In genomic region chr14:73001814-73002213, GRCm38 (mm10) we compare ENCODE assay signal across 21 mouse cellular contexts. TPM values are rescaled to one million over a fixed set of nuclear protein-coding genes. Genes with fewer than 3 reads are reported as not detected.
DNase-seq lines count a peak whose midpoint lies in the region; ATAC-seq and TF ChIP-seq lines count a peak whose summit lies in the region.
"Had no signal": no experiment of that assay in that cellular context is flagged by ENCODE, and none has a peak within 500 bp of the region (broad histone marks: within the 10 kb centered on the region; RNA-seq: fewer than 3 reads in every experiment).

No protein-coding gene starts in this region.

- 85% methylated on average over 4 of the region's 4 CpGs for WGBS in heart, adult 2 months
- WGBS in hindbrain, embryonic 10.5 days = 92% methylated on average over 4 of the region's 4 CpGs
- WGBS in hindbrain, embryonic 14.5 days = 89% methylated on average over 4 of the region's 4 CpGs

- H3K4me2 ChIP-seq in hindbrain, embryonic 14.5 days (replicated peaks) = no peak overlapping the region

- H3K79me2 ChIP-seq in heart, adult 2 months (replicated peaks; ENCODE audit: control insufficient read depth, insufficient read depth, low read length) = no peaks in the 10 kb centered on the region

- no peak for ATAC-seq in hindbrain, embryonic 14.5 days (ENCODE audit: low FRiP score)
- ATAC-seq: activated CD4-positive, CD25-positive, alpha-beta regulatory T cell, adult 4 months; CD4-positive, CD25-positive, alpha-beta regulatory T cell, adult 4 months; Patski had no signal

- TF ChIP-seq POLR2A in heart, adult 2 months (IDR thresholded peaks at IDR 0.05; ENCODE audit: insufficient read depth, low read depth, low read length) = no peak

- H3K27me3 ChIP-seq in heart, adult 2 months (ENCODE audit: control insufficient read depth, insufficient read depth, low read length) = no peaks in the 10 kb centered on the region
- no peaks in the 10 kb centered on the region for H3K27me3 ChIP-seq in hindbrain, embryonic 10.5 days (ENCODE audit: insufficient read depth, poor library complexity, severe bottlenecking)
- H3K27me3 ChIP-seq in hindbrain, embryonic 14.5 days (ENCODE audit: control insufficient read depth, insufficient read depth, low read length) = no peaks in the 10 kb centered on the region
- H3K27me3 ChIP-seq: CH12.LX, Patski had no signal

- TF ChIP-seq EP300 in heart, adult 2 months (IDR thresholded peaks at IDR 0.05; ENCODE audit: insufficient read depth, low read depth, low read length) = no peak

- no peak for TF ChIP-seq CTCF in heart, adult 2 months (IDR thresholded peaks at IDR 0.05)

- no peaks in the 10 kb centered on the region for H3K9me3 ChIP-seq in hindbrain, embryonic 10.5 days
- no peaks in the 10 kb centered on the region for H3K9me3 ChIP-seq in hindbrain, embryonic 14.5 days (ENCODE audit: control insufficient read depth, low read length)
- H3K9me3 ChIP-seq: G1E had no signal

- intact Hi-C loops in heart, adult 2 months (cut with DNase I) = loop anchor here (5.0 kb wide), 1 partner anchor 625 kb away; no protein-coding TSS in a partner anchor

- no peak overlapping the region for H3K9ac ChIP-seq in heart, adult 2 months (ENCODE audit: low read depth, low read length)
- H3K9ac ChIP-seq in hindbrain, embryonic 14.5 days = no peak overlapping the region

- no peak overlapping the region for H3K27ac ChIP-seq in heart, adult 2 months
- H3K27ac ChIP-seq in hindbrain, embryonic 10.5 days = no peak overlapping the region
- no peak overlapping the region for H3K27ac ChIP-seq in hindbrain, embryonic 14.5 days

- H3K36me3 ChIP-seq in heart, adult 2 months (ENCODE audit: control insufficient read depth, insufficient read depth, low read length) = no peaks in the 10 kb centered on the region
- H3K36me3 ChIP-seq in hindbrain, embryonic 10.5 days = no peaks in the 10 kb centered on the region
- no peaks in the 10 kb centered on the region for H3K36me3 ChIP-seq in hindbrain, embryonic 14.5 days (replicated peaks; ENCODE audit: control insufficient read depth, insufficient read depth)
- H3K36me3 ChIP-seq: G1E had no signal

- no peaks in the 10 kb centered on the region for H3K4me1 ChIP-seq in heart, adult 2 months (ENCODE audit: control insufficient read depth, insufficient read depth, low read length)
- H3K4me1 ChIP-seq in hindbrain, embryonic 10.5 days (replicated peaks) = peaks cover 15% of the 10 kb centered on the region; the same call in 1 of the 2 replicates
- no peaks in the 10 kb centered on the region for H3K4me1 ChIP-seq in hindbrain, embryonic 14.5 days (replicated peaks; ENCODE audit: control insufficient read depth, insufficient read depth, low read length)

- no peak overlapping the region for H3K4me3 ChIP-seq in heart, adult 2 months
- H3K4me3 ChIP-seq in hindbrain, embryonic 10.5 days = no peak overlapping the region
- H3K4me3 ChIP-seq in hindbrain, embryonic 14.5 days (replicated peaks; ENCODE audit: low read length) = no peak overlapping the region

- peak; percentile 73 for DNase-seq in heart, adult 11 months
- DNase-seq in heart, adult 2 months = no peak
- DNase-seq in hindbrain, embryonic 10.5 days (ENCODE audit: low spot score) = peak; percentile 0
- DNase-seq in hindbrain, embryonic 14.5 days (ENCODE audit: low spot score) = no peak
- DNase-seq: adrenal gland, adult 2 months; adrenal gland, adult 8-10 months; adrenal gland, postnatal 10 days; adrenal gland, postnatal 14 days; adrenal gland, postnatal 25 days; adrenal gland, postnatal 36 days; B cell, adult 2 months; cerebellum, adult 11 months; cerebellum, adult 11-12 months; cerebellum, adult 18-20 months had no signal

RNA-seq across cellular contexts. Expression of gene Cysltr2, which starts 47.1 kb away (rescaled TPM):
- total RNA-seq in heart, adult 2 months (2021) = under 1 TPM; 0.11 to 0.29 TPM
- polyA plus RNA-seq in heart, adult 2 months (2012; rRNA removed) = 0.23 and 0.64 TPM in 2 replicates
- polyA plus RNA-seq in hindbrain, embryonic 10.5 days (2016; fragmentation: Nextera tagmentation; extraction: Ambion mirVana) = not detected in 2 replicates
- not detected in 2 replicates for polyA plus RNA-seq in hindbrain, embryonic 14.5 days (2014; fragmentation: Nextera tagmentation; extraction: Ambion mirVana)
- total RNA-seq: MEL had no signal
- polyA plus RNA-seq: C2C12, G1E, Patski had no signal

Comparison
In these comparisons a context has a peak if more than half of its experiments do, and no peak if none do; other contexts are left out.
1. DNase-seq: peak in heart, adult 11 months (single experiment) and hindbrain, embryonic 10.5 days (single experiment); none in heart, adult 2 months (0 of 2) and hindbrain, embryonic 14.5 days (single experiment).